Mouse (Mus musculus) adipocyte (in vitro differentiated cells): ENCODE measurements around the gene Pth2r.
A peak's percentile ranks its signal among the peaks of the same experiment; 100 is the strongest.

Experiments used
- DNase-seq: peaks from one replicate; pipeline ENCODE4 v3.0.0-alpha.2; 2016; ENCODE audit warnings: low spot score

Gene Pth2r

DNA sequence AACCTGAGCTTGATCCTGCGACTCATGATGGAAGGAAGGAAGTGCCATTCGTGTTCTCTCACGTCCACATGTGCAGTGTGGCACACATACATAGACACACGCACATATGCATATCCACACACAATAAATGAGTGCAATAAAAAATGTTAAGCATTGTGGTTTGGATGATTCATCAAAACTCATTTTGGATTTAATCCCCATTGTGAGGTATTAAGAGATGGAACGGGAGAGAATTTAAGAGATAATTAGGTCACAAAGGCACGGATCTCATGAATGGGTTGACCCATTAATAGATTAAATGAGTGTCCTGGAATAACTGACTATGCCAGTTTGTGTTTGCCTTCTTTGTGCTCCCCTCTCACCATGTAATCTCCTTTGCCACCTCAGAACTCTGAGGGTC is at the start of gene Pth2r:
Pth2r (plus strand) TSS at position 301 of the 400 bp plus-strand sequence.
- DNase-seq: no peak

DNA sequence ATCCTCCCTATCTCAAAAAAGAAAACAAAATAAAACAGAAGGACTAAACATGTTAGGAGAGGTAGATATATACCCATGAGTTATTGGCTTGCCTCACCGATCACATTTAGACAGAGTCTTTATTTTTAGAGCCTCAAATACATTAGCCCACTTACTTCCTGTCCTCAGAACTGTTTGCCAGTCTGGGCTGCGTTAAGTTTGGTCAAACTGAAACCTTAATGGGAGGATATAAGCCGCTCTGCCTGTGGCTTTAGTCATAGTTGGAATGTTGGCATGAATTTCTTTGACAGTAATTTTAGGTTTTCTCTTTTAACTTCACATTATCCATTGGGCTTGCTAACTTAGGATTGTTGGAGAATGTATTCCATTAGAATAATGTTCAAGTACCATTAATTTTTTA is 44.1 kb upstream of the Pth2r start:
- no peak for DNase-seq

DNA sequence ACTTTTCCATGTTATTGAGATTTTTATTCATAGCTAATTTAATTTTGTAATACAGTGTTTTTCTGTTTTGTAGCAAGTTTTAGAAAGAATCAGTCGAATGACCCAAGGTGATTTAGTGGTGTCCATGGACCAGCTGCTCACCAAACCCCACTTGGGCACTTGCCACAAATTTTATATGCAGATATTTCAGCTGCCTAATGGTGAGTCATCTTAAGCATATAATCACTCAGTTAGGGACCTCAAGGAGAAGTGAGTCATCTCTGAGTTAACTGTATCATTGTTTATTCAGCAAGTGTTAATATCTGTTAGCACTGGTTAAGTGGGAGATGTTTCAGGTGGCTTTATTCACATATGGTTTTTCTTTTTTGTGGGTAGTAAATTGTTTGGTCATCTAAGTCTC is 36.2 kb upstream of the Pth2r start:
- no peak for DNase-seq

DNA sequence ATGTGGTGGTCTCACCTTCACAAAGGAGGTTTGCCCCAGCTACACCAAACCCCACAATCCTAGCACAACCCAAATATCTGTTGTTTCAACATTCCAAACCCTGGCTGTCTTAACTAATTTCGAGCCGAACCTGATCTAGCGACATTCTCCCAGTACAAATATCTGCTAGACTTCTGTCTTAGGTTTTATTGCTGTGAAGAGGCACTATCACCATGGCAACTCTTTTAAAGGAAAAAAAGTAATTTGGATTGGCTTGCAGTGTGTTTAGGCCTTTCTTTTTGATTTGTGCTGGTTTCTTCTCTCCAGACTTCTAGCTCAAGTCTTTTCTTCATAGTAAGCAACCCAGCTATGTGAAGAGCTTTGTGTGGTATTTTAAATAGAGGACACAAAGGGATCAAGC is 1.4 kb upstream of the Pth2r start:
- no peak for DNase-seq

DNA sequence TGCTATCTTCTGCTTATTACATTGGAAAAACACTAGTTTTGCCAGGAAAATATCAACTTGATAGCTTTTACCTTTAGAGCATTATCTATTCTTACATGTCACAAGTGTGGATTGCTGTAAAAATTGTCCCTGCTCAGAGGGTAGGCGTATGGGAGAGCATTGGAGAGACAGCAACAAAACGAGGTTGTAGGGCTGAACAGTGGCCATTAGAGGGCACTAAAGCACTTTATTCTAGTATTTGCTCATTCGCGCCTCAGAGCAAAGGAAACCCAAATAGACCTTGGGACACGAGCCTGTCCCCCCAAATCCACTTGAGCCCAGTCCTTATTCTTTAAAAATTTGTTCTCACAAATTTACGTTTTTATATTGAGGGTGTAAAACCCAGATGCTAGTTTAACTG is 910 bp downstream of the Pth2r start:
- peak; percentile 49 for DNase-seq

DNA sequence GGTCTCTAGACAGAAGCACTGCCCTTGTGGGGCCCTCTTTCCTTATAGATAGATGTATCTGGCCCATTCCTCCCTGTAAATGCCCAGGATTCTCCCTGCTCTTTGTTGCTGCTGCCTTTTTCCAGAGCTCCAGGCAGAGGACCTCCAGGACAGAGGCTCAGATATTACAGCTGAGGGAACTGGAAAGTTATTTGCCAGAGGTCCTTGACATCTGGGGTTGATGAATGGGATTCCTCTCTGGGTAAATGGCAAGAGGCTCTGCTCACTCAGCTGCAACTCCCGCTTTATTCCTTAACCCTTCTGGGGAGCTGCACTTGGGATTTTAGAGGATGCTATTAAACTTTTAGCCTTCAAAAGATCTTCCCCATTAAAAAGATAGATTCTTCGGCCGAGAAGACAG is 26.6 kb downstream of the Pth2r start:
- no peak for DNase-seq

DNA sequence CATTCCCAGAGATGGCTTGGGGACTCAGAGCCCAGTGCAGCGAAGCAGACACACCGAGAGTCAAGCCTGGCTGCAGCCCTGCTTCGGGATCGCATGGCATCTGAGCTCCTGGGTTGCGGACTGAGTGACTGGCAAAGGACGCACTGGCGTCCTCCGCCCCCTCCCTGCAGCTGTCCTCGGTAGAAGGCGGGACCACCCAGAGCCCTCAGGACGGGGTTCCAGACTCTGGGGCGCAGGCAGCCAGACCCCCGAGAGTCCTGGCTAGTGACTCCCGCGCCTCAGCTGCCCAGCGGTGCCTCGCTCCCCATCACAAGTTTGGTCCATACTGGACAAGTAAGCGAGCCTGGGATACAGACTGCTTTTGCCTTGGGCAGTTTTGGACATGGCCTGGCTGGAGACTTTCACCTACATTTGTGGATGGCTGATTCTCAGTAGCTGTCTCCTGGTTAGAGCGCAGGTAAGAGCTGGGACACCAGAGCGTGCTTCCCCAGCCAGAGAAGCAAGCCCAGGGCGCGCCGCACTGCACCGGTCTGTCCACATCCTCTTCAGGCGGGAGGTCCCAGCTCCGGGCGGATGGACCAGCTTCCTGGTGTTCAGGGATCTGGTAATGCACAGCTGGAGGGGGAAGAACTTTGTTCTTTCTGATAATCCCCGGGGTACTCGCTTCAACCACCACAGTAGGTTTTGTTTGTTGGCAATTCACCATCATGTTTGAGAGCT is 29.5 kb downstream of the Pth2r start:
- no peak for DNase-seq

DNA sequence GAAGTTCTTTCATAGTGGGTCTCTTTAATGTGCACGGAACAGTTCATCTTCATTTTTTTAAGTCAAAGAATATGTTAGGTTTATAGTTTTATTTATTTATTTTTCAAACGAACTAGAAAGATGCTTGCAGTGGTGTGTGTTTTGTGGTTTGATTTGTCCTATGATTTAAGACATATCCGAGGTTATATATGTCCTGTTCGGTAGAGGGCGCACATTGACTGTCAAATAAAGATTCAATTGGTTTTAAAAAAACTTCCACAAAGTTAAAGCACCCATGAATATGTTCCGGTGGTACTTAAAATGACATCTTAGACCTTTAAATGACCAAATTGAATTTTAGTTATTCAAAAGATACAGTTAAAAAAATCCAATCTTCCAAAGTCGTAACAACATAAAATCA is 30.3 kb downstream of the Pth2r start:
- peak; percentile 71 for DNase-seq

DNA sequence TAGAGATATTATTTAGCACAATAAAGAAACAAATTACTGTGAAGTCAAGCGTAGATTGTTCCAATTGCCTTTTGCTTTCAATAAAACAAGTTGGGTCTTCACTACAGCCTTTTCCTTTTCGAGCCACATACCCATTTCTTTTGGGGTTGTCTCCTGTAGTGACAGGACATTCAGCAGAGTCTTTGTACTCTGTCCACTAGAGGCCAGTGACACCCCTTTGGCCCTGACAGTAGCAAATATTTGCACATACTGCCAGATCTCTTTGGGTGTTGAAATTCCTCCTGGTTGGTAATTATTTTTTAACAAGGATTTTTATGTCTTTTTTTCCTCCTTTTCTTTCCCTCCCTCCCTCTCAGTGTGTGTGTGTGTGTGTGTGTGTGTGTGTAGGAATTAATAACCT is 31.0 kb downstream of the Pth2r start:
- peak; percentile 54 for DNase-seq

DNA sequence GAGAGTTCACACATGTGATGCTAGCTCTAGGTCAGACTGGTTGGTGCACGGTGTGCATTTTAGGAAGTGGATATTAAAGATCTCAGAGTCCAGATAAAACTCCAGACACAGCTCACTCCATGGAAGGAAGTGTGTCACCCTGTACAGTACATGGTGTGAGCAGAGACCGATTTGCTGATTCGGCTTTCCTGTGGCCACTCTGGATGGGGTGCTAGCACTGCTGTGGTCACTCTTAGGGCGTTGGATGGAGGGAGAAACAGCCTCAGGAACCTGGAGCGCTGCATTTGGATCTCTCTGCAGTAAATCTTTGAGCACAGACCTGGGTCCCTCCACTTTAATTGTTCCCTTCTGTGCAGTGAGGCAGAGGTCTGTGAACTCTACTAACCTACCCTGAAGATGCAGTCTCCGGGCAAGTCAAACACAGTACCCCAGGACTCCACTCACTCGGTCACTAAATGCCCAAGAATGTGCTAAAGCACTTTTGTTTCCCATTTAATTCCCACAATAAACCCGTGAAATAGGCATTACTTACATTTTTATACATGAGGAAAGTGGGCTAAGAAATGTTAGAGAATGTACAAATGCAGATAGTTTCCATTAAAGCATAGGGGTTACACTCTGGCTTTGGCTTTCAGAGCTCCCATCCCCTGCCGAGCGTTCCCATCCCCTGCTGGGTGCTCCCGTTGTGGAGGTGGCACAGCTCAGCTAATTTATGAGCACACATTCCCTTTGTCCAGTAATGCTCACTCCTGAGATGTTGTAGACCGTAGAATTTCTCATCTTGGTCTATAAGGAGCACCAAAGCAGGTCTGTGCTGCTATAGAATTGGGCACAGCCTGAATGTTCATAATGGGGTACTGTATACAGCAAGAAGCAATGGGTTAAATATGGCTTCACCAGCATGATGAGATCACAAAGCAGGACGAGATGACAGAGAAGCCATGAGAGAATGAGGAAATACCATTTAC is 32.5 kb downstream of the Pth2r start:
- DNase-seq: no peak

DNA sequence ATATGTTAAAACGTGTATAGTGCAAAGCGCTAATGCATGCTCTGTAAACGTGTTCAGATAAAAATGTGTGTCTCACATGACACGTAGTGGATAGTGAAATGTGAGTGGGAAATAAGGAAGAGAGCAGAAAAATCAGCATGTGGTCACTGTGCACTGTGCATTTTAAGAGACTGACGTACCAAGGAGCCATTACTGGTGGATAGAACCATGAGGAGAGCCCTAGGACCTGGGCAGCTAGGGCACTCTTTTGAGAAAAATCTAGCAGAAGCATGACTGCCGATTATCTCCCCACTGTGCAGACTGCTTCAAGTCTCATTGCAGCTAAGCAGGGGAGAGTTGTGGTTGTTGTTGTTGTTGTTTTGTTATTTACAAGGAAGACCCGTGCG is 33.2 kb downstream of the Pth2r start:
- no peak for DNase-seq

DNA sequence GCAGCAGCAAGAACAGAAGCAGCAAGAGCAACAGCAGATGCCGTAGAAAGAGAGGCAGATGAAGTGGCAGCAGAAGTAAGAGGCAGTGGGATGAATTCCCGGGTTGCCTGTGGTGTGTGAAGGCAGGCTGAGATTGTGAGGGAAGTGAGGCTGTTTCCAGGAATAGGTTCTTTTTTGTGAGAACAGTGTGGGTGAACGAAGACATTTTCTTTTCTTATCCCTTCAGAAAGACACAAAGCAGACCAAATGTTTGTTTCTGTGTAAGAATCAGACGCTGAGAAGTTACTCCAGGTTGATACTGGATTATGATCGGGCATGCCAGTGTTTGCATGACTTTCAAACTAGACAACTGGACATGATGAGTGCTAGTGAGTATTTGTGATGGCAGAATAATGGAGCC is 52.2 kb downstream of the Pth2r start:
- no peak for DNase-seq

DNA sequence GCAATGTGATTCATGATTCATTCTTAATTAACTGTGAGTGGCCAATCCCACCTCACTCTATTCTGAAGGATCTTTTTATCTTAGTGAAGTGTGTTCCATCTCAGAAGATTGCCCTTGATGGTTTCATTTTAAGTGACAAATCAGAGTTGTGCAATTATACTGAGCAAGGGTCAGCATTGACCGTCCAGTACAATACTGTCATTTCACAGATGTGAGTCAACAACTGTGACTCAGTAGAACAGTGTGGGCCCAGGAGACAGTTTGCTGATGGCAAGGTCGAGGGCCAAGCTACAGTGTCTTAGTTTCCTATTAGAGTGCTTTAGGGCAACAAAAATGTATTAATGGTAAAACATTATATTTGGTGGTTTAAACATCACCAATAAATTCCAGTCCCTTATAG is 55.9 kb downstream of the Pth2r start:
- peak; percentile 7 for DNase-seq

DNA sequence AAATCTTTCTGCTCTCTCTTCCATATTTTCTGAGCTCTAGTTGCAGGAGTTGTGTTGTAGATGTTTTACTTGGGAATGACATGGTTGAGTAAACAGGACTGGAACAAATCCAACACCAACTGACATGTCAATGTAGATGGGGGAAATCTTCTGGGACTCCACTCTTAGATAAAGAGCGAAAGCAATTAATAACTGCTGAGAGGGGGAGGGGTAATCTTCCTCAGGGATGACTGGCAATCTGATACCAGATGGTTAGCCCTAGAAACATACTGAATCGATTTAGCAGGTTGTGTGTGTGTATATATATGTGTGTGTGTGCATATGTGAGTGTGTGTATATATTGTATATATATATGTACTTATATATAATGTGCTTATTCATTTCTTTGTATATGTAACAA is 58.4 kb downstream of the Pth2r start:
- no peak for DNase-seq

DNA sequence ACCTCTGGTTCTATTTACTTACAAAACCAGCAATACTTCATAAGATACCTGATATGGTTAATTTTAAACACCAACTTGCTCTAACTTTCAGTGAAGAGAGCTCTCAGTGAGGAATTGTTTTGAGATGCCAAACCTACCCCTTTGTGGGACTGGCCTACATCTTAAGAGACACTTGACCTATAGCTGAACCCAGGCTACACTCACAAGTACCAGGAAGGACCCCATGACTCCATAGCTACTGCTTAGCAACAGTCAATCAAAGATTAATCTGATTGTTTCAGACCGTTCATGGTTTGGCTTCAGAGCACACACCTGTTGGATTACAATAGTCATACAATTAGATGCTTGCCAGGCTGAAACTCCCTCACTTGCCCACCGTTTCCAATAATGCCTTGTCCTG is 71.1 kb downstream of the Pth2r start:
- no peak for DNase-seq

DNA sequence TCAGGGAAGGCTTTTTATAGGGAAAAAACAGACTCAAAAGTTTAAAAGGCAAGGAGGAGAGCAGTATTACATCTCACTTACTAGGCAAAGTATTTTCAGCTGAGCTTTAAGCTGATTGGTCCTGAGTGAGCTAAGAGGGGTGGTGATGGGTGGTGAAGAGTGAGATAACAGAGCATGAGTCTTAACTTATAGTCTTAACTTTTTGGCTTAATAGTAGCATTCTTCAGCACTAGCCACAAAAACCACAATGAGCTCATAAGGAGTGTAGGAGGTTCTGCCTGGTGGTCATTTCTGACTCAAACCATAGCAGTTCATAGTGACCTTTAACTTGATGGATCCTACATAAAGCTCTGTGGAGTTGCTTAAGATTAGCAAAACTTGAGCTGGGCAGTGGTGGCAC is 72.3 kb downstream of the Pth2r start:
- DNase-seq: no peak

DNA sequence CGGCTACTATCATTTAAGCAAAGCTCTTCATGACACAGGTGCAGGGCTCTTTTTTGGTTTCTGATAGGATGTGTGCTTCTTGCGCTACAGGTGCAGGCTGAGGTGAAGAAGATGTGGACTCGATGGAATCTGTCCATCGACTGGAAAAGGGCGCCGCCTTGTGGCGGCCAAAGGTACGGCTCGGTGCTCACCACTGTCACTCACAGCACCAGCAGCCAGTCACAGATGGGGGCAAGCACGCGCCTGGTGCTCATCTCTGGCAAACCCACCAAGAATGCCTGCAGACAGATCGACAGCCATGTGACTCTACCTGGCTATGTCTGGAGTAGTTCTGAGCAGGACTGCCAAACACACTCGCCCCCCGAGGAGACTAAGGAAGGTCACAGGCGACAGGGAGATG is 106.5 kb downstream of the Pth2r start:
- peak; percentile 7 for DNase-seq

DNA sequence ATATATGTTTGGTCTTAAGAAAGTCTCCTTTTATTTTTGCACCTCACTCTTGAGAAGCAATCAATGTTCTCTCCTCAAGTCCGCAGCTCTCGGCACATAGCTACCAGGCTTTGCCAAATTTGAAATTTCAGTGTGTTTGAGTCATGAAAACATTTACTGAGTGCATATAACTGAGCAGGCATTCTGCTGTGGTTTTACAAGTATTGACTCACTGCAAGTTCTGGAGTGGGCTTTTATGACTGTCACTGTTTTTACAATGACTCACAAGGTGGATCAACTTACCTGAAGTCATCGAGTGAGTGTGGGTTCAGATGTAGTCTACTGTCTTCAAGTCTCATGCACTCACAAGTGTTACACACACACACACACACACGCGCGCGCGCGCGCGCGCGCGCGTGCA is 107.8 kb downstream of the Pth2r start:
- no peak for DNase-seq

DNA sequence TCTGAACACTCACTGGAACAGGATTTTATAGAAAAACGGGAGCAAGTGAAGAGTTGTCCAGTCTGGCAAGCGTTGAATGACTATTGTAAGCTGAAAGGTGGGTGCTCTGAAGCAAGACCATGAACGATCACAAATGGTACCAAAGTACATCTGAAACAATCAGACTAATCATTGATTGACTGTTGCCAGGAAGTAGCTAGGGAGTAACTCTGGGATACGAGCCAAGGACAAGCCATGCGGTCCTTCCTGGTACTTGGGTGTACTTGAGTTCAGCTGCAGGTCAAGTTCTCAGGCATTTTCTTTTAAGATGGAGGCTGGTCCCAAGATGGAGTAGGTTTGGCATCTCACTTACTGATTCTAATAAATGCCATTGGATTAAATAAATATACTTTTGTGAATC is 125.6 kb downstream of the Pth2r start:
- peak; percentile 12 for DNase-seq

DNA sequence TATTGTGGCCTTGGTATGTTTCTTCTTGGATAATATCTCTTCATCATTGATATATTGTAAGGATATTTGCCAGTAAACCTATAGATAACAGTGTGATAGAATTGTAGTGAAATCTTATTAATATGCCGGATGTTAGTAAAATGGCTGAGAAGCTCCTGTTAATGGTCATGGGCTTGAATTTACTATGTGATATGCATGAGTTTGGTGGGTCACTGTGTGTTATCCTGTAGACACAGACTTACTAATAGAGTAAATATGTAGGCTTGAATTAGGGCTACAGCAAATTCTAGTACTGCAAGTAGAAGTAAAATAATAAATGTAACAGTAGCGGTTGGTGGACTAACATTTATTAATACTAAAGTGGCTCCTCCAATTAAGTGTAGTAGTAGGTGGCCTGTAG is 139.1 kb downstream of the Pth2r start:
- DNase-seq: no peak

DNA sequence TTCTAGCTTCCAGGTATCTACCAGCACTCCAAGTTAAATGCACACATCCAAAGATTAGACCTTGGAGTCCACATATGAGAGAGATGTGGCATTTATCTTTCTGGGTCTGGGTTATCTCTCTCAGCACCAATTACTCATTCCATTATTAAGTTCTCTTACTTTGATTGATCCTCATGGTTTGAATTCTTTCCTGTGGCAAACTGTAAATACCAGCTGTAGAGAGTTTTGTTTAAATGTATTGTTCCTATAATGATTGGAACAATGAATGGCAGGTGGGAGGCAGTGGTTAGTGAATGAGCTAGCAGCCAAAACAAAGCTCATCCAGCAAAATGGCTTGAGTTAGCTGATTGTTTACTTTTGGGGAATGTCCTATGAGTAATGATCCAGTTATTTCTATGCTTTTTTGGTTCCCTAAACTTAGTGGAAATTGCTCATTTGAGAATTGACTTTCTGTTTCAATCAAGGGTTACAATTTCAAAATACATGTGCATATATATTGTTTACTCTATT is 140.7 kb downstream of the Pth2r start:
- no peak for DNase-seq
